Mouse (Mus musculus): Measurements from ENCODE around the gene Ctnna3. TPM values are rescaled to one million over a fixed set of nuclear protein-coding genes. Genes with fewer than 3 reads are reported as not detected.
"Not testable (repeated sequence)": the region's sequence is repeated elsewhere in the genome, so short reads cannot be mapped to it uniquely, and the experiment has no call there.

Ctnna3 gene
- total and polyA plus RNA-seq, 3 experiments, result not detected

DNA sequence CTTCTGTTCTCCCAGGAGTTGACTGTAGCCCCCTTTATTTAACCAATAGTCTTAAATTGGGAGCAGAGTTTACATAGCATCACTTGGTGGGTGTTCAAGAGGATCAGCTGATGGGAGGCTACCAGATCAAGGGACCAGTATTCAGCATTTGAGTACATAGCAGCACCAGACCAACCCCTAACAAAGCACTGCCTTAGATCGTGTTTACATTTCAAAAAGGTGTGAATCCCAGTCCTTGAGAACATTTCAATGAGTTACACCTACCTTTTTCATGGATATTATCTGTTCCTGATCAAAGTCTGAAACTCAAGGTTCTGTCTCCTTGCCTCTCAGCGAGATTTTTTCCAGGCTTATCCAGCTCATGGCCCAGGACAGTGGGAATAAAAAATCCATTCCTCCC is 1306.7 kb downstream of the Ctnna3 start:
- Histone ChIP-seq H3K36me3 (ENCODE audit: control insufficient read depth in 1 of 2, insufficient read depth in 2 of 2, low read length in 2 of 2) (no peaks in the 10 kb centered on the region), H3K9ac (ENCODE audit: control insufficient read depth, low read depth, low read length, poor library complexity, severe bottlenecking) (no peak overlapping the region), H3K27me3 (ENCODE audit: control insufficient read depth in 1 of 2, insufficient read depth in 2 of 2, low read length in 2 of 2) (no peaks in the 10 kb centered on the region), H3K4me3 (ENCODE audit: control insufficient read depth in 1 of 2, insufficient read depth in 1 of 2, low read depth in 2 of 2, low read length in 2 of 2) (no peak overlapping the region), H3K4me1 (ENCODE audit: control insufficient read depth in 1 of 2, insufficient read depth in 2 of 2, low read length in 2 of 2) (no peaks in the 10 kb centered on the region), H3K9me3 (replicated peaks; ENCODE audit: insufficient read depth, low read length) (no peaks in the 10 kb centered on the region), H3K27ac (ENCODE audit: control insufficient read depth, low read depth, low read length) (no peak overlapping the region), H3K79me2 (ENCODE audit: control insufficient read depth, insufficient read depth, low read length, poor library complexity) (no peaks in the 10 kb centered on the region)
- TF ChIP-seq ZKSCAN1 (IDR thresholded peaks at IDR 0.05; ENCODE audit: low read depth, low read length), result no peak
- no peak for TF ChIP-seq ZNF384 (IDR thresholded peaks at IDR 0.05; ENCODE audit: low read depth, low read length)
- no peak for TF ChIP-seq ZC3H11A (IDR thresholded peaks at IDR 0.05; ENCODE audit: low read depth, low read length)
- TF ChIP-seq NELFE (IDR thresholded peaks at IDR 0.05; ENCODE audit: low read depth, low read length), result no peak
- TF ChIP-seq MYC (IDR thresholded peaks at IDR 0.05; ENCODE audit: low read depth, low read length), result no peak
- TF ChIP-seq CHD1 (IDR thresholded peaks at IDR 0.05; ENCODE audit: low read depth, low read length), result no peak
- TF ChIP-seq TAL1 (IDR thresholded peaks at IDR 0.05; ENCODE audit: low read length), result no peak
- no peak for TF ChIP-seq POLR2AphosphoS5 (IDR thresholded peaks at IDR 0.05; ENCODE audit: borderline replicate concordance, low read depth, low read length)
- TF ChIP-seq MYB (IDR thresholded peaks at IDR 0.05; ENCODE audit: low read depth, low read length), result no peak
- TF ChIP-seq KAT2A (conservative IDR thresholded peaks at IDR 0.05; ENCODE audit: low read depth, low read length), result no peak
- TF ChIP-seq TBP (IDR thresholded peaks at IDR 0.05; ENCODE audit: low read depth, low read length), result no peak
- TF ChIP-seq USF1 (IDR thresholded peaks at IDR 0.05; ENCODE audit: low read depth, low read length), result no peak
- no peak for TF ChIP-seq SIN3A (IDR thresholded peaks at IDR 0.05; ENCODE audit: low read length)
- DNase-seq (ENCODE audit: low read depth, low spot score), result no peak

DNA sequence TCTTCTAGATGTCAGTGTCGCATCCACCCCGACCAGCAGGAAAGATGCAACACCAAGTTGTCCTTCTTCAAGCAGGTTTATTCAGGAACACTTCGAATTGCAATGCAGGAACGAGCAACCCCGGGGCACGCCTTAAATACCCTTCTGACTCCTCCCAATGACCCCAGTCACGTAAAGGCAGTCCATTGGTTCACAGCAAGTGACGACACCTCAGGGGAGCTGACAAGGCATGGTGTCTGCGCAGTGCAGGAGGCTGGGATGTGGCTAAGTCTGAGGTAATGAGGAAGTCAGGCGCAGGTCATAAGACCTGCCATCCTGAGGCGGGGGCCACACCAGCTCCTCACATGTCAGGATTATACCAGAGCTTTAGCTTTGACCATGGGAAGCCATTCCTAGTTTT is 1311.8 kb downstream of the Ctnna3 start:
- H3K4me1 ChIP-seq (ENCODE audit: control insufficient read depth in 1 of 2, insufficient read depth in 2 of 2, low read length in 2 of 2); DNase-seq (ENCODE audit: low read depth, low spot score); H3K36me3 ChIP-seq (ENCODE audit: control insufficient read depth in 1 of 2, insufficient read depth in 2 of 2, low read length in 2 of 2); H3K9ac ChIP-seq (ENCODE audit: control insufficient read depth, low read depth, low read length, poor library complexity, severe bottlenecking); H3K27me3 ChIP-seq (ENCODE audit: control insufficient read depth in 1 of 2, insufficient read depth in 2 of 2, low read length in 2 of 2); H3K4me3 ChIP-seq (ENCODE audit: control insufficient read depth in 1 of 2, insufficient read depth in 1 of 2, low read depth in 2 of 2, low read length in 2 of 2); H3K27ac ChIP-seq (ENCODE audit: control insufficient read depth, low read depth, low read length); H3K9me3 ChIP-seq (replicated peaks; ENCODE audit: insufficient read depth, low read length); H3K79me2 ChIP-seq (ENCODE audit: control insufficient read depth, insufficient read depth, low read length, poor library complexity): not testable (repeated sequence)

DNA sequence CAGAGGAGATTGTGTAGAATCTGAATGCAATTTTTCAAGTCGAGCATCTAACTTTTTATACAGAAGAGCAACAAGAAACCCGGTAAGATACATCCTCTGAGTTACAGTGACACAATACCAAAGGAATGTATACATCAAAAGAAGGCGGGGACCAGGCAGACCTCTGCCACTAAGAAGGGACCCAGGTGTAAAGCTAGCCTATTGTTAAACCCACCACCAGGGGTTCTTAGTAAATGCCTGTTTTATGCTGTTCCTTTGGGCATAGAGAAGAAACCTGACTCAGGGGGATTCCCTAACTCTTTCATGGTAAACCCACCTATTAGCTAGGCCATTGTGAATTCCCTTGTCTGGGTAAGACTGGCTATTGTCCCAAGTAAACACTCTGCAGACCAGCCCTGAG is 1314.2 kb downstream of the Ctnna3 start:
- not testable (repeated sequence) for H3K27ac ChIP-seq (ENCODE audit: control insufficient read depth, low read depth, low read length); DNase-seq (ENCODE audit: low read depth, low spot score); H3K4me3 ChIP-seq (ENCODE audit: control insufficient read depth in 1 of 2, insufficient read depth in 1 of 2, low read depth in 2 of 2, low read length in 2 of 2); H3K4me1 ChIP-seq (ENCODE audit: control insufficient read depth in 1 of 2, insufficient read depth in 2 of 2, low read length in 2 of 2); H3K79me2 ChIP-seq (ENCODE audit: control insufficient read depth, insufficient read depth, low read length, poor library complexity); H3K9me3 ChIP-seq (replicated peaks; ENCODE audit: insufficient read depth, low read length); H3K27me3 ChIP-seq (ENCODE audit: control insufficient read depth in 1 of 2, insufficient read depth in 2 of 2, low read length in 2 of 2); H3K9ac ChIP-seq (ENCODE audit: control insufficient read depth, low read depth, low read length, poor library complexity, severe bottlenecking); H3K36me3 ChIP-seq (ENCODE audit: control insufficient read depth in 1 of 2, insufficient read depth in 2 of 2, low read length in 2 of 2)
